Mouse (Mus musculus) liver, adult 10 weeks (tissue): Measurements from ENCODE around the gene Sprtn. TPM values are rescaled to one million over a fixed set of nuclear protein-coding genes. Genes with fewer than 3 reads are reported as not detected.

ENCODE experiments used
- polyA plus RNA-seq: library from polyadenylated mRNA; stranded (reverse); fragments of 350-450 nt; fragmentation: Illumina TruSeq; extraction: RNeasy Lipid Tissue Mini Kit (QIAGEN cat#74804); gene quantifications from one replicate; pipeline ENCODE4 v1.2.3, GENCODE M21; 2014; ENCODE audit warnings: low read depth, low replicate concordance

Sprtn gene
- polyA plus RNA-seq, result 5.5 TPM

GRCm38 (mm10) chr8:124897386-124898250, at the start of gene Sprtn, which contains the start of gene Exoc8:
Gene Sprtn, plus strand, starts transcription at chr8:124897886.
Gene Exoc8, minus strand, starts transcription at chr8:124897705.

GRCm38 (mm10) chr8:124862321-124863162, 35.1 kb upstream of the Sprtn start, which contains the start of the genes Gnpat and 2810004N23Rik:
Gene Gnpat, plus strand, starts transcription at chr8:124863033.
Gene 2810004N23Rik, minus strand, starts transcription at chr8:124863120.

GRCm38 (mm10) chr8:124949209-124950068, 51.8 kb downstream of the Sprtn start, which contains the start of gene Egln1:
Gene Egln1, minus strand, starts transcription at chr8:124949324.

Other genes with a start within 250 kb of the Sprtn start
- 4.1 TPM for gene 2310022B05Rik, start 234.5 kb upstream of the Sprtn start, polyA plus RNA-seq
- gene Ttc13, start 175.9 kb upstream of the Sprtn start, polyA plus RNA-seq, result 20.0 TPM
- 1.4 TPM for gene Arv1, start 175.7 kb upstream of the Sprtn start, polyA plus RNA-seq
- gene Fam89a, start 146.1 kb upstream of the Sprtn start, polyA plus RNA-seq, result 9.7 TPM
- not detected for gene Trim67, start 104.8 kb upstream of the Sprtn start, polyA plus RNA-seq
- 38.5 TPM for gene Gnpat, start 34.9 kb upstream of the Sprtn start, polyA plus RNA-seq
- 27.9 TPM for gene 2810004N23Rik, start 34.8 kb upstream of the Sprtn start, polyA plus RNA-seq
- gene Exoc8, start 181 bp upstream of the Sprtn start, polyA plus RNA-seq, result 5.0 TPM
- 14.8 TPM for gene Egln1, start 51.4 kb downstream of the Sprtn start, polyA plus RNA-seq
- 25.2 TPM for gene Tsnax, start 115.1 kb downstream of the Sprtn start, polyA plus RNA-seq
- gene Disc1, start 156.3 kb downstream of the Sprtn start, polyA plus RNA-seq, result not detected